Mouse (Mus musculus): ENCODE measurements at regions not wholly inside any gene's neighbourhood (a gene's known extent, or its start where the extent isn't known, plus 50 kb on each side); places are given as distances from the start of the nearest gene placed in this dataset.

DNA sequence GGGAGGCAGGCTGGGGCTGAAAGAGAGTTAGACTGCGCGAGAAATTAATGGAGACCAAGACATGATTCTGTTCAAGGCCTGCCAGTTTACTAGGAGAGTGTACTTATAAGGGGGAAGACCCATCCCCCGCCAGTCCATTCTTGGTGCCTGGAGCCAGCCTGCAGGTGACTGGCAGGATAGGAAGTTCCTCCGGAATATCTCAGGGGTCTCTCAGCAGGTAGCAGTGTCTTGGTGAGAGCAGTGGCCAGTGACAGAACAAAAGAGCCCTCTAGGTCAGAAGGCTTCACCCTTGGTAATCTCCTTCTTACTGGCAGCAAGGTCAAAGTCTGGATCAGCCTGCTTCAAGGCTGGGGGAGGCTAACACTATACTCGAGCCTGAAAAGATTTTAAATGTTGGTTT is 83.7 kb upstream of the Zfp804b start:
- H3K4me3 ChIP-seq (ENCODE audit: low read depth, low read length) = no peak overlapping the region
- H3K4me1 ChIP-seq (ENCODE audit: control insufficient read depth, insufficient read depth) = no peaks in the 10 kb centered on the region
- DNase-seq (ENCODE audit: low spot score) (no peak), ATAC-seq (ENCODE audit: insufficient read depth, low read depth) (no peak)
- 42% methylated on average over 5 of the region's 5 CpGs for WGBS
- no peak overlapping the region for H3K4me2 ChIP-seq (ENCODE audit: low read depth, low read length)
- no peak for TF ChIP-seq EP300 (IDR thresholded peaks at IDR 0.05; ENCODE audit: low read depth)
- TF ChIP-seq CTCF (IDR thresholded peaks at IDR 0.05; ENCODE audit: low read depth) = no peak
- no peaks in the 10 kb centered on the region for H3K27me3 ChIP-seq (ENCODE audit: control insufficient read depth, insufficient read depth, low read length)
- no peaks in the 10 kb centered on the region for H3K36me3 ChIP-seq (replicated peaks; ENCODE audit: control insufficient read depth, insufficient read depth, low read length)
- no peak overlapping the region for H3K27ac ChIP-seq (ENCODE audit: low read depth)
- H3K9me3 ChIP-seq (replicated peaks; ENCODE audit: control insufficient read depth, low read length) = no peaks in the 10 kb centered on the region
- H3K9ac ChIP-seq (replicated peaks; ENCODE audit: low read depth, low read length) = no peak overlapping the region

GRCm38 (mm10) chr5:7436461-7436860 is 91.9 kb upstream of the Zfp804b start:
- no peak for DNase-seq (ENCODE audit: low spot score)
- Histone ChIP-seq H3K4me1 (ENCODE audit: control insufficient read depth, insufficient read depth) (no peaks in the 10 kb centered on the region), H3K27me3 (ENCODE audit: control insufficient read depth, insufficient read depth, low read length) (no peaks in the 10 kb centered on the region), H3K4me2 (ENCODE audit: low read depth, low read length) (no peak overlapping the region), H3K9me3 (replicated peaks; ENCODE audit: control insufficient read depth, low read length) (no peaks in the 10 kb centered on the region), H3K27ac (ENCODE audit: low read depth) (no peak overlapping the region), H3K4me3 (ENCODE audit: low read depth, low read length) (no peak overlapping the region), H3K9ac (replicated peaks; ENCODE audit: low read depth, low read length) (no peak overlapping the region), H3K36me3 (replicated peaks; ENCODE audit: control insufficient read depth, insufficient read depth, low read length) (no peaks in the 10 kb centered on the region)
- ATAC-seq (ENCODE audit: insufficient read depth, low read depth) = no peak
- TF ChIP-seq EP300 (IDR thresholded peaks at IDR 0.05; ENCODE audit: low read depth) (no peak), CTCF (IDR thresholded peaks at IDR 0.05; ENCODE audit: low read depth) (no peak)
- WGBS = 46% methylated on average over 2 of the region's 2 CpGs

DNA sequence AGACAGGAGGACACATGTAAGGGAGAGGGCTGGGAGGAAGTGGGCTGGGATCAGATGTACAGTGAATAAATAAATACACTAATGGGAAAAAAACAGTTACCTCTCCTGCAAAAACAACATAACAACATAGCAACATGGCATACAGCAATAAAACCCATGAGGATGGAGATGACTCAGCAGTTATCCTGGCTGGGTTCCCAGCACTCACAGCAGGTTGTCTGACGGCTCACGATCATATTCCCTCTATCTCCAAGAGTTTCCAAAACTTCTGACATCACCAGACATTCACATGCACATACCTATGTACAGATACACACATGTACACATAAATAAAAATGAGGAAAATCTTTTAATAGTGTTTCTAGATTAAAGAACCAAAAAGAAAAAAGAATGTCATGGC is 103.4 kb upstream of the Zfp804b start:
- Histone ChIP-seq H3K27me3 (ENCODE audit: control insufficient read depth, insufficient read depth, low read length) (no peaks in the 10 kb centered on the region), H3K4me1 (ENCODE audit: control insufficient read depth, insufficient read depth) (no peaks in the 10 kb centered on the region), H3K4me3 (ENCODE audit: low read depth, low read length) (no peak overlapping the region), H3K9ac (replicated peaks; ENCODE audit: low read depth, low read length) (no peak overlapping the region), H3K9me3 (replicated peaks; ENCODE audit: control insufficient read depth, low read length) (no peaks in the 10 kb centered on the region), H3K27ac (ENCODE audit: low read depth) (no peak overlapping the region), H3K4me2 (ENCODE audit: low read depth, low read length) (no peak overlapping the region), H3K36me3 (replicated peaks; ENCODE audit: control insufficient read depth, insufficient read depth, low read length) (no peaks in the 10 kb centered on the region)
- WGBS = 47% methylated on average over 2 of the region's 2 CpGs
- no peak for TF ChIP-seq CTCF (IDR thresholded peaks at IDR 0.05; ENCODE audit: low read depth)
- no peak for TF ChIP-seq EP300 (IDR thresholded peaks at IDR 0.05; ENCODE audit: low read depth)
- DNase-seq (ENCODE audit: low spot score) = no peak
- no peak for ATAC-seq (ENCODE audit: insufficient read depth, low read depth)

GRCm38 (mm10) chr5:7454896-7455295 is 110.3 kb upstream of the Zfp804b start:
- Histone ChIP-seq H3K27me3 (ENCODE audit: control insufficient read depth, insufficient read depth, low read length) (no peaks in the 10 kb centered on the region), H3K9ac (replicated peaks; ENCODE audit: low read depth, low read length) (no peak overlapping the region), H3K4me2 (ENCODE audit: low read depth, low read length) (no peak overlapping the region), H3K36me3 (replicated peaks; ENCODE audit: control insufficient read depth, insufficient read depth, low read length) (no peaks in the 10 kb centered on the region), H3K9me3 (replicated peaks; ENCODE audit: control insufficient read depth, low read length) (no peaks in the 10 kb centered on the region), H3K4me1 (ENCODE audit: control insufficient read depth, insufficient read depth) (no peaks in the 10 kb centered on the region), H3K4me3 (ENCODE audit: low read depth, low read length) (no peak overlapping the region), H3K27ac (ENCODE audit: low read depth) (no peak overlapping the region)
- no peak for TF ChIP-seq CTCF (IDR thresholded peaks at IDR 0.05; ENCODE audit: low read depth)
- no peak for TF ChIP-seq EP300 (IDR thresholded peaks at IDR 0.05; ENCODE audit: low read depth)
- DNase-seq (ENCODE audit: low spot score) (no peak), ATAC-seq (ENCODE audit: insufficient read depth, low read depth) (no peak)
- 79% methylated on average over 1 of the region's 1 CpGs for WGBS

- no peaks in the 10 kb centered on the region for H3K27me3 ChIP-seq (ENCODE audit: control insufficient read depth, insufficient read depth, low read length)
Observed at GRCm38 (mm10) chr5:7457102-7457501, 112.5 kb upstream of the Zfp804b start.

DNA sequence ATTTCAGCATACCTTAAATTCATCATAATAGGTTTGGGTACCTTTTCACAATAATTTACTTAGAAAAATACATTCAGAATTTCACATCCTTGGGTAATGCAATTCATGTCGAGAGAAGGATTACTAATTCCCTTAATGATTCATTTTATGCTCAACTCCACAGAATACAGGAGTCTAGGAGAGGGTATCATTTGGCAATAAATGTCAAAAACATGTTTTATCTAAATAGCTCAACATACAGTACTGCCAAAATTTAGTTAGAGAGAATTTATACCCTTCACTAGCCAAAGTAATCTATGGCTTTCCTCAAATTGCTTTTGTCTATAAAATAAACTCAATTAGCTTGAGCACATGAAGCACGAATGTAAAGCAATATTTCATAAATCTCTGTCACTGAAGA is 144.6 kb upstream of the Zfp804b start:
- Histone ChIP-seq H3K4me3 (ENCODE audit: low read depth, low read length) (no peak overlapping the region), H3K36me3 (replicated peaks; ENCODE audit: control insufficient read depth, insufficient read depth, low read length) (no peaks in the 10 kb centered on the region), H3K9ac (replicated peaks; ENCODE audit: low read depth, low read length) (no peak overlapping the region), H3K4me1 (ENCODE audit: control insufficient read depth, insufficient read depth) (no peaks in the 10 kb centered on the region), H3K27me3 (ENCODE audit: control insufficient read depth, insufficient read depth, low read length) (no peaks in the 10 kb centered on the region), H3K9me3 (replicated peaks; ENCODE audit: control insufficient read depth, low read length) (no peaks in the 10 kb centered on the region), H3K27ac (ENCODE audit: low read depth) (no peak overlapping the region), H3K4me2 (ENCODE audit: low read depth, low read length) (no peak overlapping the region)
- no peak for TF ChIP-seq CTCF (IDR thresholded peaks at IDR 0.05; ENCODE audit: low read depth)
- WGBS = 52% methylated on average over 2 of the region's 2 CpGs
- ATAC-seq (ENCODE audit: insufficient read depth, low read depth) (no peak), DNase-seq (ENCODE audit: low spot score) (no peak)

More at GRCm38 (mm10) chr5:7457102-7457501, 112.5 kb upstream of the Zfp804b start:
- Histone ChIP-seq H3K4me2 (ENCODE audit: low read depth, low read length) (no peak overlapping the region), H3K9ac (replicated peaks; ENCODE audit: low read depth, low read length) (no peak overlapping the region), H3K36me3 (replicated peaks; ENCODE audit: control insufficient read depth, insufficient read depth, low read length) (no peaks in the 10 kb centered on the region), H3K4me3 (ENCODE audit: low read depth, low read length) (no peak overlapping the region), H3K4me1 (ENCODE audit: control insufficient read depth, insufficient read depth) (no peaks in the 10 kb centered on the region), H3K27ac (ENCODE audit: low read depth) (no peak overlapping the region), H3K9me3 (replicated peaks; ENCODE audit: control insufficient read depth, low read length) (no peaks in the 10 kb centered on the region)
- TF ChIP-seq EP300 (IDR thresholded peaks at IDR 0.05; ENCODE audit: low read depth) (no peak), CTCF (IDR thresholded peaks at IDR 0.05; ENCODE audit: low read depth) (no peak)
- WGBS = 56% methylated on average over 3 of the region's 3 CpGs
- no peak for DNase-seq (ENCODE audit: low spot score)
- no peak for ATAC-seq (ENCODE audit: insufficient read depth, low read depth)

Measured in heart, postnatal 0 days (tissue).